Mouse (Mus musculus): ENCODE measurements at regions not wholly inside any gene's neighbourhood (a gene's known extent, or its start where the extent isn't known, plus 50 kb on each side); places are given as distances from the start of the nearest gene placed in this dataset.

- H3K4me2 ChIP-seq (ENCODE audit: low read depth) = no peak overlapping the region
- ATAC-seq (no peak), DNase-seq (no peak)
- no peaks in the 10 kb centered on the region for H3K27me3 ChIP-seq (ENCODE audit: insufficient read depth, low read length)
- no peak for TF ChIP-seq CTCF (IDR thresholded peaks at IDR 0.05; ENCODE audit: low read depth)
- no peaks in the 10 kb centered on the region; the same call in 1 of the 2 replicates for H3K4me1 ChIP-seq (ENCODE audit: insufficient read depth)
- no peaks in the 10 kb centered on the region for H3K36me3 ChIP-seq (ENCODE audit: insufficient read depth)
- no peaks in the 10 kb centered on the region for H3K9me3 ChIP-seq (ENCODE audit: low read length)
- no peak overlapping the region for H3K27ac ChIP-seq (ENCODE audit: low read depth, low read length)
- 84% methylated on average over 10 of the region's 10 CpGs for WGBS
- no peak overlapping the region for H3K4me3 ChIP-seq (ENCODE audit: low read depth, low read length)
- H3K9ac ChIP-seq = no peak overlapping the region
Observed at GRCm38 (mm10) chr2:167818799-167819198, 113.1 kb upstream of the Ptpn1 start.

- 65% methylated on average over 9 of the region's 9 CpGs for WGBS
- no peak for ATAC-seq
Observed at GRCm38 (mm10) chr2:167817030-167817429, 114.8 kb upstream of the Ptpn1 start.

GRCm38 (mm10) chr2:167815123-167815522 lies 116.7 kb upstream of the Ptpn1 start:
- Histone ChIP-seq H3K36me3 (ENCODE audit: insufficient read depth) (no peaks in the 10 kb centered on the region), H3K4me3 (ENCODE audit: low read depth, low read length) (no peak overlapping the region), H3K9ac (no peak overlapping the region), H3K9me3 (ENCODE audit: low read length) (no peaks in the 10 kb centered on the region), H3K4me1 (ENCODE audit: insufficient read depth) (no peaks in the 10 kb centered on the region), H3K4me2 (ENCODE audit: low read depth) (no peak overlapping the region), H3K27ac (ENCODE audit: low read depth, low read length) (no peak overlapping the region), H3K27me3 (ENCODE audit: insufficient read depth, low read length) (no peaks in the 10 kb centered on the region)
- TF ChIP-seq CTCF (IDR thresholded peaks at IDR 0.05; ENCODE audit: low read depth) = no peak
- 80% methylated on average over 10 of the region's 10 CpGs for WGBS
- ATAC-seq (no peak), DNase-seq (no peak)

More at GRCm38 (mm10) chr2:167817030-167817429, 114.8 kb upstream of the Ptpn1 start:
- Histone ChIP-seq H3K9me3 (ENCODE audit: low read length) (no peaks in the 10 kb centered on the region), H3K27me3 (ENCODE audit: insufficient read depth, low read length) (no peaks in the 10 kb centered on the region), H3K36me3 (ENCODE audit: insufficient read depth) (no peaks in the 10 kb centered on the region), H3K9ac (no peak overlapping the region), H3K27ac (ENCODE audit: low read depth, low read length) (no peak overlapping the region), H3K4me1 (ENCODE audit: insufficient read depth) (no peaks in the 10 kb centered on the region), H3K4me2 (ENCODE audit: low read depth) (no peak overlapping the region), H3K4me3 (ENCODE audit: low read depth, low read length) (no peak overlapping the region)
- DNase-seq = no peak
- TF ChIP-seq CTCF (IDR thresholded peaks at IDR 0.05; ENCODE audit: low read depth) = no peak

GRCm38 (mm10) chr2:167809256-167809655 lies 119.6 kb upstream of the Tmem189 start:
- no peak for ATAC-seq
- H3K4me3 ChIP-seq (ENCODE audit: low read depth, low read length) = no peak overlapping the region
- no peaks in the 10 kb centered on the region for H3K9me3 ChIP-seq (ENCODE audit: low read length)
- no peak overlapping the region for H3K4me2 ChIP-seq (ENCODE audit: low read depth)
- no peaks in the 10 kb centered on the region for H3K27me3 ChIP-seq (ENCODE audit: insufficient read depth, low read length)
- no peak overlapping the region for H3K27ac ChIP-seq (ENCODE audit: low read depth, low read length)
- H3K9ac ChIP-seq = no peak overlapping the region
- WGBS = 87% methylated on average over 5 of the region's 5 CpGs
- H3K36me3 ChIP-seq (ENCODE audit: insufficient read depth) = no peaks in the 10 kb centered on the region
- H3K4me1 ChIP-seq (ENCODE audit: insufficient read depth) = no peaks in the 10 kb centered on the region
- DNase-seq = no peak
- TF ChIP-seq CTCF (IDR thresholded peaks at IDR 0.05; ENCODE audit: low read depth) = no peak

GRCm38 (mm10) chr2:167805629-167806304 lies 116.1 kb upstream of the Tmem189 start:
- H3K4me2 ChIP-seq (ENCODE audit: low read depth) = no peak overlapping the region
- 83% methylated on average over 15 of the region's 15 CpGs for WGBS
- H3K4me1 ChIP-seq (ENCODE audit: insufficient read depth) = no peaks in the 10 kb centered on the region
- DNase-seq = no peak
- no peak for ATAC-seq
- no peaks in the 10 kb centered on the region for H3K36me3 ChIP-seq (ENCODE audit: insufficient read depth)
- H3K9me3 ChIP-seq (ENCODE audit: low read length) = no peaks in the 10 kb centered on the region
- no peaks in the 10 kb centered on the region for H3K27me3 ChIP-seq (ENCODE audit: insufficient read depth, low read length)
- H3K4me3 ChIP-seq (ENCODE audit: low read depth, low read length) = no peak overlapping the region
- TF ChIP-seq CTCF (IDR thresholded peaks at IDR 0.05; ENCODE audit: low read depth) = no peak
- H3K9ac ChIP-seq = no peak overlapping the region
- no peak overlapping the region for H3K27ac ChIP-seq (ENCODE audit: low read depth, low read length)

- Histone ChIP-seq H3K4me1 (ENCODE audit: insufficient read depth) (no peaks in the 10 kb centered on the region), H3K9ac (no peak overlapping the region), H3K4me3 (ENCODE audit: low read depth, low read length) (no peak overlapping the region), H3K4me2 (ENCODE audit: low read depth) (no peak overlapping the region), H3K27ac (ENCODE audit: low read depth, low read length) (no peak overlapping the region), H3K9me3 (ENCODE audit: low read length) (no peaks in the 10 kb centered on the region), H3K36me3 (ENCODE audit: insufficient read depth) (no peaks in the 10 kb centered on the region), H3K27me3 (ENCODE audit: insufficient read depth, low read length) (no peaks in the 10 kb centered on the region)
- TF ChIP-seq CTCF (IDR thresholded peaks at IDR 0.05; ENCODE audit: low read depth) = no peak
- 76% methylated on average over 18 of the region's 18 CpGs for WGBS
- no peak for DNase-seq
- ATAC-seq = no peak
Observed at GRCm38 (mm10) chr2:167804493-167805227, 115.0 kb upstream of the Tmem189 start.

GRCm38 (mm10) chr2:167802494-167802893 lies 112.9 kb upstream of the Tmem189 start:
- 79% methylated on average over 9 of the region's 9 CpGs for WGBS
- H3K27me3 ChIP-seq (ENCODE audit: insufficient read depth, low read length) = no peaks in the 10 kb centered on the region
- no peaks in the 10 kb centered on the region for H3K9me3 ChIP-seq (ENCODE audit: low read length)
- H3K4me3 ChIP-seq (ENCODE audit: low read depth, low read length) = no peak overlapping the region
- no peaks in the 10 kb centered on the region for H3K36me3 ChIP-seq (ENCODE audit: insufficient read depth)
- no peak overlapping the region for H3K27ac ChIP-seq (ENCODE audit: low read depth, low read length)
- TF ChIP-seq CTCF (IDR thresholded peaks at IDR 0.05; ENCODE audit: low read depth) = no peak
- no peak overlapping the region for H3K4me2 ChIP-seq (ENCODE audit: low read depth)
- ATAC-seq (no peak), DNase-seq (no peak)
- no peak overlapping the region for H3K9ac ChIP-seq
- H3K4me1 ChIP-seq (ENCODE audit: insufficient read depth) = no peaks in the 10 kb centered on the region
